Mouse (Mus musculus) lung, postnatal 14 days (tissue): ENCODE results near the gene Gm21775.
"Not testable (repeated sequence)": the region's sequence is repeated elsewhere in the genome, so short reads cannot be mapped to it uniquely, and the experiment has no call there.

ENCODE experiments used
- DNase-seq: peaks from one replicate; pipeline ENCODE4 v3.0.0; 2021

Gene Gm21775

DNA sequence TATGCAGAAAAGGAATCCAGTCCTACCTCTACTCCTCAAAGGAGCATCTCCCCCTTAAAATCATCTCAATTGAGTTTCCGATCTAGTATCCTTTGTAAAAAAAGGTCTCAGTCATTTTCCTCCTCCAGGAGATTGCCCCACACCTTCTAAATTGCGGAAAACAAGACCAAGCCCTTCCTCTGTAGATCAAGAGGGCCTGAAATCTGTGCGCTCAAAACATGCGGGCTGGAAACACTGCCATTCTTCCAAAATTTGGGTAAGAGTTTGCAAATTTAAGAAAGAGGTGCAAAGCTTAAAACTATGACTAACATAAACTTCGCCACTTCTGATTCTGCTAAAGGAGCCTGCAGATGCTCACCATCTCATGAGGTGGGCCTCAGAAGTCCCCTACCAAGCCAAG lies at the start of gene Gm21775:
Gm21775 (plus strand) TSS at position 301 of the 400 bp plus-strand sequence.
- DNase-seq, result not testable (repeated sequence)

DNA sequence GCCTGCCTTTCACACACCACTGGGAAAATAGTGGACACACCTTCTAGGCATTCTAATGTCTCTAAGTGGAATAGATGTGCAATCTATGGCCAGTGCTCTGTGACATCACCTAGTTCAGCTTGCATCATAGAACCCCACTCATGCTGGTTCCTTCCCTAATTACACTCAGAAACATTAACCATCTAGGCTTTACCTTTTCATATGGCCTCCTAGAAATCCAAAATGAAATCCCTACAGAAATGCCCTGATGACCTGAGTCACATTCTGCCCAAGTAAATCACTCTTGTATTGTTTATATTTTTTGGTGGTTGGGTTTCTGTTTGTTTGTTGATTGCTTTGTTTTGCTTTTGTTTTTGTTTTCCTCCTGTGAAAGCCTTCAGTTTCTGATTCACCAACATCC lies 17.3 kb upstream of the Gm21775 start, which contains the start of gene Gm20737:
Gm20737 (minus strand) TSS at position 101 of the 400 bp plus-strand sequence.
- not testable (repeated sequence) for DNase-seq
